Mouse (Mus musculus): ENCODE measurements around the gene Uqcc1.

The Uqcc1 gene

GRCm38 (mm10) chr2:155929531-155930442 is at the start of gene Uqcc1:
Gene Uqcc1 (minus strand): TSS chr2:155930310.
- peak; percentile 94 to 95 for DNase-seq (ENCODE audit: low spot score in 2 of 2)

DNA sequence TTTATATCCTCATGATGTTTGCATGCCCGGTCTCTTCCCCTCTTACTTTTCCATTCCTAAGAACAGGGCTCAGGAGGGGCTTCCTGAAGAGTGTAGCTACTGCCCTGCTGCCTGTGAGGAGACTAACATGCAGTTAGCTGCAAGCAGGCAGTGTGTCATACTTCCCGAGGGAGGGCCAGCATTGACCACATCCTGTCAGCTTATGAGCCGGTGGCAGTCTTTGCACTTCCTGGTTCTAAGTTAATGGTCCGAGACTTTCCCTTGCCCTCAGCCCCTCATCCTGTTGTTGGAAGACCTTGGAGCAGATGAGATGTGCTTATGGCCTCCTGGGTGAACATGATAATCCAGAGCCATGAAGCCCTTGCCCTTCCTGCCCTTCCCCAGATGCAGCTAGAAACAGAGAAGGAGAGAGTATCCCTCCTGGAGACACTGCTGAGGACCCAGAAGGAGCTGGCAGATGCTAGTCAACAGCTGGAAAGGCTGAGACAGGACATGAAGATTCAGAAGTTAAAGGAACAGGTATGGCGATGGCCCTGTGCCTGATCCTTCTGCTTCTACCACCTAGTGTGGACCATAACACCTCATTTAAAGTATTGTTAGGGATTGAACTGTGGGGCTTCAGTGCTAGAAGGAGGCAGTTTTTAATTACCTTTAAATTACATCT is 49.4 kb upstream of the Uqcc1 start:
- DNase-seq (ENCODE audit: low spot score in 2 of 2): no peak

GRCm38 (mm10) chr2:155974087-155974731 is 44.1 kb upstream of the Uqcc1 start:
- no peak for DNase-seq (ENCODE audit: low spot score in 2 of 2)

- no peak for DNase-seq (ENCODE audit: low spot score in 2 of 2)
Observed at GRCm38 (mm10) chr2:155973348-155973747, 43.2 kb upstream of the Uqcc1 start.

DNA sequence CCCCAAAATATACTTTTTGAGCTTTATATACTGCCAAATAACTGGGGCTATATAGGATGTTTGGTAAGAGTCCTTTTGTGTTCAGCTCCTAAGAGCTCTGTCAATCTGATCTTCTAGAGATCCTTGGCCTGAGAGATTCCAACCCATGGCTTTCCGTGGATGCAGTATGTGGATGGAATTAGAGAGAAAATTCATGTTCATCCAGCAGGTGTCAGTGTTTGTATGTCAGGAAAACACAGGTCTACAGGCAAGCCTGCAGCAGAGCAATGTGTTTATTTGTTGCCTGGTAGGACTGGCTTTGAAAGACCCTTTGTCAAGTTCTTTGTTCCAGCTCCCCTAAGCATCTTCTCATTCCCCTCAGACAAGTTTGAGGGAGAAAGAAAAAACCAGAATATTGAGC is 32.9 kb upstream of the Uqcc1 start:
- no peak for DNase-seq (ENCODE audit: low spot score in 2 of 2)

DNA sequence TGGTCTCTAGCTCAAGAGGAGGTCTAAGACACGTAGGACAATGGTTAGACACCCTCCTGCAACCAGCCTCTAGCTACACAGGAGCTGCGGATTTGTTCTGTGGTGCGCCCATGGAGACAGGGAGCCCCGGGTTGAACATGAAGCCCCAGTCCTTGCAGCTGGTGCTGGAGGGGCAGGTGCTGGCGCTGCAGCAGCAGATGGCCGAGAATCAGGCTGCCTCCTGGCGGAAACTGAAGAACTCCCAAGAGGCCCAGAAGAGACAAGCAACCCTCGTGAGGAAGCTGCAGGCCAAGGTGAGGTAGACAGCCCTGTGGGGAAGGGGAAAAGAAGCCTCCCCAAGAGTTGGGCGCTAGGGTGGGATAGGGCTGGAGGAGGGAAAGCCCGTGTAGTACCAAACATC is 31.8 kb upstream of the Uqcc1 start:
- DNase-seq (ENCODE audit: low spot score in 2 of 2): no peak

- DNase-seq (ENCODE audit: low spot score in 2 of 2): no peak
Observed at GRCm38 (mm10) chr2:155959981-155960380, 29.9 kb upstream of the Uqcc1 start.

- peak; percentile 71 to 76 for DNase-seq (ENCODE audit: low spot score in 2 of 2)
Observed at GRCm38 (mm10) chr2:155956134-155957059, 26.3 kb upstream of the Uqcc1 start, which contains the start of gene Cep250. Gene Cep250 (plus strand): TSS chr2:155956458.

DNA sequence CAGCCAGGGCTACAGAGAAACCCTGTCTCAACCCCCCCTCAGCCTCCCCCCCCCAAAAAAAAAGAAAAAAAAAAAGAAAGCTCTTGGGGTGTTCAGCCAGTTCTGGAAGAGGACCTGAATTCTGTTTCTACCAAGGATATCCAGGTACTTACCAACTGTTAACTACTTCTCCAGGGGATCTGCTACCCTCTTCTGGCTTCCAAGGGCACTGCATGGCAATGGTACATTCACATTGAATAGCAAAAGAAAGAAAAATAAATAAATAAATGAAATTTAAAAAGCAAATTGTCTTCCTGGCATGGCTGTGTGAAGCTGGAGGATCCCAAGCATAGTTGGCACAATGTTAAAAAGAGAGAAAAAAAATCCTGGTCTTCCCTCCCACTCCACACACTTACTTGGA is 21.9 kb upstream of the Uqcc1 start:
- DNase-seq (ENCODE audit: low spot score in 2 of 2): peak; percentile 32 to 49

- DNase-seq (ENCODE audit: low spot score in 2 of 2): no peak
Observed at GRCm38 (mm10) chr2:155949362-155949761, 19.3 kb upstream of the Uqcc1 start.

DNA sequence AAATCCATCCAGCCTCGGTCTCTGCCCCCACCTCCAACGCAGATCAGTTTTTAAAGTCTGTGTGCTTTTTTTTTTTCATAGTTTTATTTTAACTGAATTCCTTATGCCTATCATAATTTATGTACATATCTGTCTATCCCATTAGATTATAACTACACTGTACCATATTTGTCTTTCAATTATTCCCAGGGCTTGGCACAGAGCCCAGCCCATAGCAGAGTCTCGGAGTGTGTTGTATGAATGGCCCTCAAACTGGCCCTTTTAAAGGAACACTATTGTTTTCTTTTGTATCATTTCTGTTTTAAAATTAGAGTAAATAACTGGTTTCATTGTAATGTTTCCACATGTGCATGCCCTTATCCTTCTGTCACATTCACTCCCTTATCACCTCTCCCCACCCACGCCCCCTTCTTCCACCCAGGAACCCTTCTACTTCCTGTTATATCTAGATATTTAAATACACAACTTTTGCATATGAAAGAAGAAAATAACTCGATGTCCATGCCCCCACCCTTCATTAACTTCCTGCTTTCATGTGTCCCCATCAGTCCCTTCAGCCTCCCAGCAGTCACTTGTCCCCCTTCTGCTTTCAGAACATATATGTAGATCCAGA is 17.4 kb upstream of the Uqcc1 start:
- no peak for DNase-seq (ENCODE audit: low spot score in 2 of 2)

DNA sequence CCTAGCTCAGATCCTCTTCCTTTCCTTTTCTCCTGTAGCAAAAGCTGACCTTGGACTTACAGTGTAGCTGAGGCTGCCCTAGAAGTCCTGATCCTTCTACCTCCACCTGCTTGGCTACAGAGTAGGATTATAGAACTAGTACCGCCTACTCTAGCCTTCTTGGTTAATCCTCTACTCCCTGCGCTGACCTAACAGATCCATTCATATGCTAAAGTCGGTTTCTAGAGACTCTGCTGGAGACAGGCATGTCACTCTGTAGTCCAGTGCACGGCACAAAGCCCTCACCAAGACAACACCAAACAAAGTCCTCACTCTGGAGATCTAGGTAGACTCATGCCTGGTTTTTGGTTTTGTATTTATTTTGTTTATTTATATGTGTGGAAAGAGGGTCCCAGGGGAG is 16.4 kb upstream of the Uqcc1 start:
- DNase-seq (ENCODE audit: low spot score in 2 of 2): no peak

GRCm38 (mm10) chr2:155946069-155946468 is 16.0 kb upstream of the Uqcc1 start:
- DNase-seq (ENCODE audit: low spot score in 2 of 2): peak; percentile 20 to 25

DNA sequence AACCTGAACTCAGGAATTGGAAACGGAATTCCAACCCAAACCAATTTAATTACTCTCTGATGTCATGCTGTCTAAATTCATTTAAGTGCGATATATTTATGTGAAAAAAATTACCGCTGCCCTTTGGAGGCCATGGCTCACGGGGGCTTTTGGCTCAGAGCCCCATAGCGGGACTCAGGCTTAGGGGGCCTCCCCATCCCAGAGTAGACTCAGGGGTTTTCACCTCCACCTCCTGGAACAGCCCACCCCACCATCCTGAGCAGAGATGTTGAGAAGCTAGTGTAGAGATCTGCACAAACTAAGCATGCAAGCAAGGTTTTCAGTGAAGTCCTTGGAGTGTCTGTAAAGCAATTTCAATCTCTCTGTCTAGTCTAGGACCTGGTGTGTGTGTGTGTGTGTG is 15.5 kb upstream of the Uqcc1 start:
- no peak for DNase-seq (ENCODE audit: low spot score in 2 of 2)

GRCm38 (mm10) chr2:155945124-155945523 is 15.0 kb upstream of the Uqcc1 start, which contains the start of gene Gdf5:
Gene Gdf5 (minus strand): TSS chr2:155945367.
- DNase-seq (ENCODE audit: low spot score in 2 of 2): peak; percentile 44 to 47

GRCm38 (mm10) chr2:155944685-155945084 is 14.6 kb upstream of the Uqcc1 start:
- DNase-seq (ENCODE audit: low spot score in 2 of 2): no peak

DNA sequence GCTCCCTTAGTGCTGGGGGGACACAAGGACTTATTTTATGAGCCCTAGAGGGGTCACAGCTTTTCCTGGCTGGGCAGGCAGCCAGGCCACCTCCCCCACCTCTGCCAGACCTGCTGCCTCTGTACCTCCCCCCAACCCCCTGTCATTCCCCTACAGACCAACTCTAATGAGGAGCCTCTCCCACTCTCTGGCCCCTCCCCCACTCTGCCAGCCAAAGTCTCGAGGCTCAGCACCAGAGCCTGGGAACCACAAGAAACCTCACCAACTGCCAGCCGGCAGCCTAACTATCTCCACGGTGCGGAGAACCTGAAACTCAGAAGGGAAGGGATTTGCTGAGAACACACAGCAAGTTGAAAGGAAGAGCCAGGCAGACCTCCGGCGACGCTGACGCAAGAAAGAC is 13.4 kb upstream of the Uqcc1 start:
- no peak for DNase-seq (ENCODE audit: low spot score in 2 of 2)

DNA sequence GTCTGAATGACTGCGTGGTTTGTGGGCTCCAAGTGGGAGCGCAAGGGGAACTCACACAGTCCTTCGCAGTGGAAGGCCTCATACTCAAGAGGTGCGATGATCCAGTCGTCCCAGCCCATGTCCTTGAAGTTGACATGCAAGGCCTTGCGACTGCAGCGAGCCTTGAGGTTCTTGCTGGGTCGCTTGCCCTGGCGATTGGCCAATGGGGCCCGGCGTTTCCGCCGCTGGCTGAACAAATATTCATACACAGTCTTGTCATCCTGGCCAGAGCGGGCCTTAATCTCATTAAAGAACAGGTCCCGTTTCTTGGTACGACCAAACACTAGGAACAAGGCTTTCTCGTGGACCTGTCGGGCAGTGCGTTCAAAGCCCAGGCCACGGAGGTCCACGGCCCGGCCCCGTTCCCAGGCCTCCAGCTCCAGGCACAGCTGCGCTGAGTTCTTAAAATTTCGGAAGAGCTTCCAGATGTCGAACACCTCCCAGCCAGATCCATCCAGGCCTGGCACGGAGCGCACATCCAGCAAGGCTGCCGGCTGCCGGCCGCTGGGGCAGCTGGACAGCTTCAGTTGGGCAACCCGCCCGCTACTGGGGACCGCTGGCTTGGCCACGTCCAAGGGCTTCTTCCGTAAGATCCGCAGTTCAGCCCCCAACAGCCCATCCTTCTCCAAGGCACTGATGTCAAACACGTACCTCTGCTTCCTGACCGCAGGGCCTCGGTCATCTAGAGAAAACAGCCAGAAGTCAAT is 11.8 kb upstream of the Uqcc1 start:
- DNase-seq (ENCODE audit: low spot score in 2 of 2): no peak

DNA sequence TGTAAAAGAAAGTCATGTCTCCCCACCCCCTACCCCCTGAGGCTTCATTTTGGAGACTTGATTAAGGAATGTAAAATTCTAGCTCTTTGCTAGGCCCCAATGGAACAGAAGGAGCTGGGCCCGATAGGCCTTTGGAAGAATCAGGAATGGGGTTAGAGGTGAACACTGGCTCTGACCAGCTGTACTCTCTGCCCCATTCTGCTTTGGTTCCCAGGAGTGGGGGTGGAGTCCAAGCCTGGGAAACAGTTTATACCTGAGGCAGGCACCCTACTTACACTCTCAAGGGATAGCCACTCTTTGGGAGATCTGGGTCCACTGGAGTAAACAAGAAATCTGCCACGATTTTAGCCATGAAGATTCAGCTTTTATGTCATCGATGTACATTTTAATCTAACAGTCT is 10.6 kb upstream of the Uqcc1 start, which contains the start of gene Gm15557:
Gene Gm15557, plus strand, starts transcription at position 48 of the 400 bp plus-strand sequence.
- DNase-seq (ENCODE audit: low spot score in 2 of 2): no peak
